Mouse (Mus musculus) left cerebral cortex, postnatal 36 days (tissue): ENCODE data around the gene Olfr891. TPM values are rescaled to one million over a fixed set of nuclear protein-coding genes. Genes with fewer than 3 reads are reported as not detected.
"Not testable (repeated sequence)": the region's sequence is repeated elsewhere in the genome, so short reads cannot be mapped to it uniquely, and the experiment has no call there.

Experiments used
- DNase-seq, 2 experiments: peaks; one replicate each; pipeline ENCODE4 v3.0.0; 2021 to 2022; ENCODE audit warnings: low spot score in 2 of 2, mixed read lengths in 1 of 2
- intact Hi-C: fragments of 180-260 bp; cut with DNase I; formaldehyde crosslinking; loops from one replicate; pipeline ENCODE4 v1.15.1; 2025
- total RNA-seq, 2 experiments: library from RNA; stranded (reverse); gene quantifications; 2 replicates each; pipeline ENCODE4 v1.2.3; 2021

Olfr891 gene
- not detected for total RNA-seq

GRCm38 (mm10) chr9:38180721-38181120, at the start of gene Olfr891:
Gene Olfr891, minus strand, starts transcription at chr9:38180821.
- intact Hi-C loops: no loop called here
- no peak for DNase-seq

DNA sequence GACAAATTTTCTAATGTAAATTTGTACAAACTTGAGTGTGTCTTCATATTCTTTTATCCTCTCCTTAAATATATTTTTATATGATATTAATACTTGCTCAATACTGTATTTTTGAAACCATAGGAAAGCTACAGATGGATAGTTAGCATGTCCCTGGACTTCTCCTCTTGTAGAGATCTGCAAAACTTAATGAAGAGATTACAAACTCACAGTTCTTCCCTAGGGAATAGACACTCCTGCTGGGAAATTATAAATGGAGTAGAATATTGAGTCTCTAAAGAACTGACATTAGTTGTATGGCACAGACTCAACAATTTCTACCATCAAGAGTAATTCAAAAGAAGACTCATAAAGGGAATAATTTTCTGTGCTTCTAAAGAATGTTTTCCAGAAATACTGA, 37.1 kb upstream of the Olfr891 start, which contains the start of gene Olfr894:
Gene Olfr894 (plus strand): TSS at position 301 of the 400 bp plus-strand sequence.
- intact Hi-C loops: no loop called here
- DNase-seq: no peak

DNA sequence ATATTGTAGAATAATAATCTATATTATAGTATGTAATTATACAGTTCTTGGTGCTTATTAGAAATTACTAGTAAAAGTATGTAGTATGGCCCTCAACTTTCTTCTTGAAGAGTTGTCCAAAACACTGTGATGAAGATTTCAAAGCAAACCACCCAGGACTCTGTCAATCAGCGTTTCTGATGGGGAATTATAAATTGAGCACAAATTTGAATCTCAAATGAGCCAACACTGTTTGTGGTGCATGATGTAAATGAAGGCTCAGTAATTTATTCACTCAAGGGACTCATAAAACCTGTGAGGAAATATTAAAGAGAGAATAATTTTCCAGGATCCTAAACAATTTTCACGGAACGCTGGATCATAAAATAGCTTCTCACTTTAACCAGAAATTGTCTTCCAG, 27.4 kb upstream of the Olfr891 start, which contains the start of gene Olfr893:
Gene Olfr893 (plus strand): TSS at position 301 of the 400 bp plus-strand sequence.
- no peak for DNase-seq
- intact Hi-C loops: no loop called here

GRCm38 (mm10) chr9:38168341-38168740, 12.3 kb downstream of the Olfr891 start:
- intact Hi-C loops, DNase-seq: not testable (repeated sequence)

DNA sequence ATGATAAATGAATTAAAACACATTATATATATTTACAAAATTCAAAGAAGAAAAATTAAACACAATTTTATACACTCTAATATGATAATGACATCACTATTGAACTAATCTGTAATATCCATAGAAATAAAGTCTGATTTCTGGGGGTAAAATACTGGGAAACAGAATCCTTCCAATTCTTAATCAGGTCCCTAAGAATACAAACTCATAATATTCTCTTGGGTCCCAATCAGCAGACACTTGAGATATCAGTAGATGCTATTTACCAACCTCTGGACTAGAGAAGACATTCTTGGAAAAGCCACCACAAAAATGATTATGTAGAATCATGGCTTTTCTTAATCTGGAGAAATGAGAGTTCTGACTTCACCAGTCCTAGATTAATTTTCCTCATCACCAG, 38.4 kb downstream of the Olfr891 start, which contains the start of gene Olfr890:
Gene Olfr890 (plus strand): TSS at position 301 of the 400 bp plus-strand sequence.
- DNase-seq: no peak
- intact Hi-C loops: no loop called here

Other genes with a start within 250 kb of the Olfr891 start
- under 1 TPM in 1 of 2 experiments, not detected in 1; 0.15 TPM for gene Olfr881, start 189.0 kb downstream of the Olfr891 start, total RNA-seq
- gene Olfr883, start 155.0 kb downstream of the Olfr891 start, total RNA-seq: not detected
- not detected for gene Olfr884, start 134.3 kb downstream of the Olfr891 start, total RNA-seq
- not detected for gene Olfr885, start 119.5 kb downstream of the Olfr891 start, total RNA-seq
- not detected for gene Olfr887, start 96.7 kb downstream of the Olfr891 start, total RNA-seq
- not detected for gene Olfr888, start 72.7 kb downstream of the Olfr891 start, total RNA-seq
- not detected for gene Olfr889, start 65.6 kb downstream of the Olfr891 start, total RNA-seq
- gene Olfr890, start 38.3 kb downstream of the Olfr891 start, total RNA-seq: not detected
- not detected for gene Olfr893, start 27.5 kb upstream of the Olfr891 start, total RNA-seq
- not detected for gene Olfr894, start 37.2 kb upstream of the Olfr891 start, total RNA-seq
- not detected for gene Olfr143, start 72.0 kb upstream of the Olfr891 start, total RNA-seq
- gene Olfr895, start 87.0 kb upstream of the Olfr891 start, total RNA-seq: not detected
- gene Olfr896-ps1, start 110.3 kb upstream of the Olfr891 start, total RNA-seq: not detected
- gene Olfr25, start 148.2 kb upstream of the Olfr891 start, total RNA-seq: not detected
- not detected for gene Olfr898, start 167.6 kb upstream of the Olfr891 start, total RNA-seq
- not detected for gene Olfr250, start 186.1 kb upstream of the Olfr891 start, total RNA-seq
- gene Olfr251, start 196.3 kb upstream of the Olfr891 start, total RNA-seq: not detected
- not detected for gene Olfr147, start 220.9 kb upstream of the Olfr891 start, total RNA-seq
- gene Olfr901, start 248.6 kb upstream of the Olfr891 start, total RNA-seq: not detected